8 mouse cellular contexts compared by ENCODE assay signal in genomic region chr9:44494261-44494862, GRCm38 (mm10). TPM values are rescaled to one million over a fixed set of nuclear protein-coding genes. Genes with fewer than 3 reads are reported as not detected.
DNase-seq lines count a peak whose midpoint lies in the region; ATAC-seq and TF ChIP-seq lines count a peak whose summit lies in the region.

No protein-coding gene starts in this region.

- peak overlapping the region; percentile 12; the same call in 1 of the 2 replicates for H3K4me3 ChIP-seq in midbrain, embryonic 10.5 days
- no peak overlapping the region for H3K4me3 ChIP-seq in midbrain, embryonic 11.5 days (ENCODE audit: low read depth, low read length)
- no peak overlapping the region for H3K4me3 ChIP-seq in forebrain, postnatal 0 days (ENCODE audit: low read depth, low read length)
- peak overlapping the region; percentile 13; the same call in 1 of the 2 replicates for H3K4me3 ChIP-seq in kidney, embryonic 16.5 days (ENCODE audit: low read length)
- no peak overlapping the region for H3K4me3 ChIP-seq in midbrain, embryonic 14.5 days (replicated peaks; ENCODE audit: low read depth, low read length)

- no peaks in the 10 kb centered on the region for H3K36me3 ChIP-seq in midbrain, embryonic 10.5 days
- no peaks in the 10 kb centered on the region for H3K36me3 ChIP-seq in midbrain, embryonic 11.5 days (ENCODE audit: control insufficient read depth, insufficient read depth, low read length)
- 0 out of 2 replicates have a peak, but pooled peaks cover 3% of the 10 kb centered on the region for H3K36me3 ChIP-seq in forebrain, postnatal 0 days (ENCODE audit: insufficient read depth)
- no peaks in the 10 kb centered on the region for H3K36me3 ChIP-seq in kidney, embryonic 16.5 days (ENCODE audit: insufficient read depth, low read length)
- H3K36me3 ChIP-seq in midbrain, embryonic 14.5 days (ENCODE audit: control insufficient read depth, insufficient read depth, low read length) = no peaks in the 10 kb centered on the region

- no peak for ATAC-seq in midbrain, embryonic 11.5 days (ENCODE audit: low FRiP score)
- ATAC-seq in forebrain, postnatal 0 days = no peak
- ATAC-seq in kidney, embryonic 16.5 days (ENCODE audit: low FRiP score, low TSS enrichment) = no peak
- ATAC-seq in midbrain, embryonic 14.5 days (ENCODE audit: low FRiP score, low TSS enrichment) = no peak
- no peak for ATAC-seq in erythroid progenitor cell, adult 5-6 weeks (replicated peaks; ENCODE audit: low FRiP score, poor library complexity, severe bottlenecking)

- peaks cover 39% of the 10 kb centered on the region for H3K27me3 ChIP-seq in midbrain, embryonic 10.5 days (ENCODE audit: low read depth, poor library complexity, severe bottlenecking)
- no peaks in the 10 kb centered on the region for H3K27me3 ChIP-seq in midbrain, embryonic 11.5 days (ENCODE audit: control insufficient read depth, insufficient read depth, low read length)
- H3K27me3 ChIP-seq in forebrain, postnatal 0 days (ENCODE audit: insufficient read depth, low read length) = no peaks in the 10 kb centered on the region
- H3K27me3 ChIP-seq in kidney, embryonic 16.5 days (ENCODE audit: insufficient read depth, low read length) = no peaks in the 10 kb centered on the region
- no peaks in the 10 kb centered on the region for H3K27me3 ChIP-seq in midbrain, embryonic 14.5 days (ENCODE audit: control insufficient read depth, insufficient read depth, low read length)

- no peak for TF ChIP-seq CTCF in brain, embryonic 14.5 days (IDR thresholded peaks at IDR 0.05; ENCODE audit: borderline replicate concordance, extremely low read depth, insufficient read depth, insufficient read length)
- TF ChIP-seq CTCF in forebrain, postnatal 0 days (IDR thresholded peaks at IDR 0.05; ENCODE audit: low read depth) = no peak

- no peaks in the 10 kb centered on the region for H3K9me3 ChIP-seq in midbrain, embryonic 10.5 days (replicated peaks)
- no peaks in the 10 kb centered on the region for H3K9me3 ChIP-seq in midbrain, embryonic 11.5 days (ENCODE audit: control insufficient read depth, low read length)
- H3K9me3 ChIP-seq in forebrain, postnatal 0 days (ENCODE audit: low read length) = no peaks in the 10 kb centered on the region
- no peaks in the 10 kb centered on the region for H3K9me3 ChIP-seq in kidney, embryonic 16.5 days (ENCODE audit: low read length)
- H3K9me3 ChIP-seq in midbrain, embryonic 14.5 days (ENCODE audit: control insufficient read depth, low read length) = no peaks in the 10 kb centered on the region

- no peak overlapping the region for H3K4me2 ChIP-seq in midbrain, embryonic 11.5 days
- H3K4me2 ChIP-seq in forebrain, postnatal 0 days (ENCODE audit: low read depth) = no peak overlapping the region
- peak overlapping the region; percentile 25 for H3K4me2 ChIP-seq in kidney, embryonic 16.5 days (replicated peaks; ENCODE audit: low read depth, low read length)
- H3K4me2 ChIP-seq in midbrain, embryonic 14.5 days (ENCODE audit: low read length) = peak overlapping the region; percentile 17; the same call in 1 of the 2 replicates

- peak overlapping the region; percentile 64 for H3K27ac ChIP-seq in midbrain, embryonic 10.5 days (replicated peaks)
- no peak overlapping the region for H3K27ac ChIP-seq in midbrain, embryonic 11.5 days (ENCODE audit: low read depth, low read length)
- peak overlapping the region; percentile 35; the same call in 1 of the 2 replicates for H3K27ac ChIP-seq in forebrain, postnatal 0 days (ENCODE audit: low read depth, low read length)
- H3K27ac ChIP-seq in kidney, embryonic 16.5 days (ENCODE audit: low read length) = peak overlapping the region; percentile 87
- H3K27ac ChIP-seq in midbrain, embryonic 14.5 days (replicated peaks; ENCODE audit: low read depth, low read length) = peak overlapping the region; percentile 17; the same call in 1 of the 2 replicates

- H3K9ac ChIP-seq in midbrain, embryonic 11.5 days (ENCODE audit: low read length) = no peak overlapping the region
- H3K9ac ChIP-seq in forebrain, postnatal 0 days = no peak overlapping the region
- peak overlapping the region; percentile 49 for H3K9ac ChIP-seq in kidney, embryonic 16.5 days (replicated peaks; ENCODE audit: low read length)
- peak overlapping the region; percentile 26; the same call in 1 of the 2 replicates for H3K9ac ChIP-seq in midbrain, embryonic 14.5 days (replicated peaks; ENCODE audit: low read length)

- peaks cover 92% of the 10 kb centered on the region for H3K4me1 ChIP-seq in midbrain, embryonic 10.5 days
- H3K4me1 ChIP-seq in midbrain, embryonic 11.5 days (ENCODE audit: control insufficient read depth, insufficient read depth, low read length) = peaks cover 54% of the 10 kb centered on the region
- H3K4me1 ChIP-seq in forebrain, postnatal 0 days (ENCODE audit: insufficient read depth) = peaks cover 33% of the 10 kb centered on the region
- H3K4me1 ChIP-seq in kidney, embryonic 16.5 days (ENCODE audit: insufficient read depth, low read length) = peaks cover 92% of the 10 kb centered on the region
- peaks cover 70% of the 10 kb centered on the region for H3K4me1 ChIP-seq in midbrain, embryonic 14.5 days (ENCODE audit: control insufficient read depth, insufficient read depth, low read length)

- no peak for TF ChIP-seq POLR2A in brain, embryonic 14.5 days (IDR thresholded peaks at IDR 0.05; ENCODE audit: borderline replicate concordance, extremely low read depth, insufficient read depth, insufficient read length, poor library complexity, severe bottlenecking)

- WGBS in midbrain, embryonic 10.5 days = 22% methylated on average over 11 of the region's 11 CpGs
- WGBS in midbrain, embryonic 11.5 days = 15% methylated on average over 11 of the region's 11 CpGs
- WGBS in forebrain, postnatal 0 days = 8% methylated on average over 11 of the region's 11 CpGs
- WGBS in kidney, embryonic 16.5 days = 11% methylated on average over 11 of the region's 11 CpGs
- 14% methylated on average over 11 of the region's 11 CpGs for WGBS in midbrain, embryonic 14.5 days

- DNase-seq in midbrain, embryonic 10.5 days (ENCODE audit: low spot score) = no peak
- no peak for DNase-seq in midbrain, embryonic 11.5 days (ENCODE audit: low spot score, missing footprints)
- DNase-seq in brain, embryonic 14.5 days (ENCODE audit: low read depth) = peak; percentile 74
- DNase-seq in forebrain, postnatal 0 days = no peak
- no peak for DNase-seq in midbrain, embryonic 14.5 days
- peak; percentile 78 for DNase-seq in thymus, postnatal 4 days

RNA-seq across cellular contexts. Expression of gene Bcl9l, which starts 11.7 kb away (rescaled TPM):
- 3.9 and 4.7 TPM in 2 replicates for polyA plus RNA-seq in midbrain, embryonic 10.5 days (2016; fragmentation: Nextera tagmentation; extraction: Ambion mirVana)
- 5.6 and 6.4 TPM in 2 replicates for polyA plus RNA-seq in midbrain, embryonic 11.5 days (2014; fragmentation: Nextera tagmentation; extraction: Ambion mirVana)
- polyA plus RNA-seq in brain, embryonic 14.5 days (2012; rRNA removed) = 14.4 and 35.5 TPM in 2 replicates
- total RNA-seq in forebrain, postnatal 0 days (2014; rRNA removed) = 29.2 and 38.7 TPM in 2 replicates
- 9.3 and 13.0 TPM in 2 replicates for polyA plus RNA-seq in forebrain, postnatal 0 days (2015; fragmentation: Nextera tagmentation; extraction: Ambion mirVana)
- polyA plus RNA-seq in kidney, embryonic 16.5 days (2015; fragmentation: Nextera tagmentation; extraction: Ambion mirVana) = 11.3 and 12.4 TPM in 2 replicates
- polyA plus RNA-seq in midbrain, embryonic 14.5 days (2014; fragmentation: Nextera tagmentation; extraction: Ambion mirVana) = 12.6 and 14.9 TPM in 2 replicates
- 0.36 and 2.5 TPM in 2 replicates for total RNA-seq in erythroid progenitor cell, adult 5-6 weeks (2015; ENCODE audit: low replicate concordance)
- total RNA-seq in erythroid progenitor cell, adult 5-6 weeks (2017; ENCODE audit: low replicate concordance) = 1.2 and 1.7 TPM in 2 replicates

RNA-seq across cellular contexts. Expression of gene Upk2, which starts 39.6 kb away (rescaled TPM):
- polyA plus RNA-seq in midbrain, embryonic 10.5 days (2016; fragmentation: Nextera tagmentation; extraction: Ambion mirVana) = not detected in 2 replicates
- not detected in 2 replicates for polyA plus RNA-seq in midbrain, embryonic 11.5 days (2014; fragmentation: Nextera tagmentation; extraction: Ambion mirVana)
- 0.08 TPM in 1 of 2 replicates, not detected in the other for polyA plus RNA-seq in brain, embryonic 14.5 days (2012; rRNA removed)
- total RNA-seq in forebrain, postnatal 0 days (2014; rRNA removed) = not detected in 2 replicates
- not detected in 2 replicates for polyA plus RNA-seq in forebrain, postnatal 0 days (2015; fragmentation: Nextera tagmentation; extraction: Ambion mirVana)
- 3.4 and 7.6 TPM in 2 replicates for polyA plus RNA-seq in kidney, embryonic 16.5 days (2015; fragmentation: Nextera tagmentation; extraction: Ambion mirVana)
- not detected in 2 replicates for polyA plus RNA-seq in midbrain, embryonic 14.5 days (2014; fragmentation: Nextera tagmentation; extraction: Ambion mirVana)
- not detected in 2 replicates for total RNA-seq in erythroid progenitor cell, adult 5-6 weeks (2015; ENCODE audit: low replicate concordance)
- not detected in 2 replicates for total RNA-seq in erythroid progenitor cell, adult 5-6 weeks (2017; ENCODE audit: low replicate concordance)

RNA-seq across cellular contexts. Expression of gene Foxr1, which starts 53.4 kb away (rescaled TPM):
- polyA plus RNA-seq in midbrain, embryonic 10.5 days (2016; fragmentation: Nextera tagmentation; extraction: Ambion mirVana) = not detected in 2 replicates
- polyA plus RNA-seq in midbrain, embryonic 11.5 days (2014; fragmentation: Nextera tagmentation; extraction: Ambion mirVana) = not detected in 2 replicates
- polyA plus RNA-seq in brain, embryonic 14.5 days (2012; rRNA removed) = not detected in 2 replicates
- total RNA-seq in forebrain, postnatal 0 days (2014; rRNA removed) = not detected in 2 replicates
- polyA plus RNA-seq in forebrain, postnatal 0 days (2015; fragmentation: Nextera tagmentation; extraction: Ambion mirVana) = not detected in 2 replicates
- polyA plus RNA-seq in kidney, embryonic 16.5 days (2015; fragmentation: Nextera tagmentation; extraction: Ambion mirVana) = not detected in 2 replicates
- polyA plus RNA-seq in midbrain, embryonic 14.5 days (2014; fragmentation: Nextera tagmentation; extraction: Ambion mirVana) = not detected in 2 replicates
- not detected in 2 replicates for total RNA-seq in erythroid progenitor cell, adult 5-6 weeks (2015; ENCODE audit: low replicate concordance)
- total RNA-seq in erythroid progenitor cell, adult 5-6 weeks (2017; ENCODE audit: low replicate concordance) = not detected in 2 replicates

Comparison
In these comparisons a context has a peak if more than half of its experiments do, and no peak if none do; other contexts are left out.
1. H3K4me3 ChIP-seq: peak in midbrain, embryonic 10.5 days (single experiment) and kidney, embryonic 16.5 days (single experiment); none in midbrain, embryonic 11.5 days (single experiment), forebrain, postnatal 0 days (single experiment) and midbrain, embryonic 14.5 days (single experiment).
2. H3K4me2 ChIP-seq: peak in kidney, embryonic 16.5 days (single experiment) and midbrain, embryonic 14.5 days (single experiment); none in midbrain, embryonic 11.5 days (single experiment) and forebrain, postnatal 0 days (single experiment).
3. H3K9ac ChIP-seq: peak in kidney, embryonic 16.5 days (single experiment) and midbrain, embryonic 14.5 days (single experiment); none in midbrain, embryonic 11.5 days (single experiment) and forebrain, postnatal 0 days (single experiment).
4. DNase-seq: peak in brain, embryonic 14.5 days (single experiment) and thymus, postnatal 4 days (single experiment); none in midbrain, embryonic 10.5 days (single experiment), midbrain, embryonic 11.5 days (single experiment), forebrain, postnatal 0 days (single experiment) and midbrain, embryonic 14.5 days (single experiment).